Mouse (Mus musculus): Measurements from ENCODE around the gene Rheb.
"Not testable (repeated sequence)": the region's sequence is repeated elsewhere in the genome, so short reads cannot be mapped to it uniquely, and the experiment has no call there.

Rheb gene

DNA sequence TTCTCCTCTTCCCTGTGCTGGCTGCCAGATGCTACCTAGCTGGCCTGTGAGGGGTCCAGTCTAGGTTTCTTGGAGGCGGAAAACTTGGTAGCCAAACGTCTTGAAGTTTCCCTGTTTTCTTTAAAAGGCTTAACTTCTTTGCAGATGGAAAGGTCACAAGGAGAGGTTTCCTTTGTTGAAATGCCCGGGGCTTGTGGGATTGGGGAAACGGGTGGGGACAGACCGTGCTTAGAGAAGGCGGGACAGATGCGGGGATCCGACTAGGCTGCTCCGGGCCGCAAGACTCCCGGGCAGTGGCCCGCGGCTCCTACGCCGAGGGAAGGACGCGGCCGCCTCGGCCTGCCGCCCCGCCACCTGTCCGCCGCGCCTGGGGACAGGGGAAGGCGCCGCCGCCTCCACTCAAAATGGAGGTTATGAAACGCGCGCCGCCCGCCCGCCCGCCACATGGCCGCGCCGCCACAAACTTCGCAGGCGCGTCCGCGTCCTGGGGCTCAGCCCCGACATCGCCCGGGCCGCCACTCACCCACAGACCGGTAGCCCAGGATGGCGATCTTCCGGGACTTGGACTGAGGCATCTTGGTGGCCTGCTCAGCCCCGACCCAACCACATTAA is 656 bp downstream of the Rheb start:
- peak; percentile 24 to 39 for DNase-seq (ENCODE audit: low spot score in 2 of 2)

GRCm38 (mm10) chr5:24840975-24841431 is 1.4 kb downstream of the Rheb start:
- DNase-seq (ENCODE audit: low spot score in 2 of 2) = no peak

DNA sequence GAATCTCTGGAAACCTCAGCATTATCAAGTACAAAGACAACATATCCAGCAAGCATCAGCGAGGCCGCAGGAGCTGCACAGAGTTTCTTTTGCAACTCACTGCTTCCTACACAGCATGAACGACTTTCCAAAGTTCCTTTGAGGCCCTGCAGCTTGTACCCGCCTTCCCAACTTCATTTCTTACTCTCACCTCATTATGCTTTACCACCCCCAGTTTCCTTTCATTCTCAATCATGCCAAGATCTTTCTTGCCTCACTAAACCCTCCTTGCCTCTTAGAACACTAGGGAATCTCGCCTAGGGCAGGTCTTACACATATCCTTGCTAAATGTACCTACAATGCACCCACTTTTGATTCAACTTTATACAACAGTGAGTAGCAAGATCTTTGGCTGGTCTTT is 7.9 kb downstream of the Rheb start:
- no peak for DNase-seq (ENCODE audit: low spot score in 2 of 2)

- no peak for DNase-seq (ENCODE audit: low spot score in 2 of 2)
Observed at GRCm38 (mm10) chr5:24831912-24832311, 10.5 kb downstream of the Rheb start.

- no peak for DNase-seq (ENCODE audit: low spot score in 2 of 2)
Observed at GRCm38 (mm10) chr5:24828446-24828845, 14.0 kb downstream of the Rheb start.

GRCm38 (mm10) chr5:24827173-24827572 is 15.3 kb downstream of the Rheb start:
- DNase-seq (ENCODE audit: low spot score in 2 of 2) = no peak

DNA sequence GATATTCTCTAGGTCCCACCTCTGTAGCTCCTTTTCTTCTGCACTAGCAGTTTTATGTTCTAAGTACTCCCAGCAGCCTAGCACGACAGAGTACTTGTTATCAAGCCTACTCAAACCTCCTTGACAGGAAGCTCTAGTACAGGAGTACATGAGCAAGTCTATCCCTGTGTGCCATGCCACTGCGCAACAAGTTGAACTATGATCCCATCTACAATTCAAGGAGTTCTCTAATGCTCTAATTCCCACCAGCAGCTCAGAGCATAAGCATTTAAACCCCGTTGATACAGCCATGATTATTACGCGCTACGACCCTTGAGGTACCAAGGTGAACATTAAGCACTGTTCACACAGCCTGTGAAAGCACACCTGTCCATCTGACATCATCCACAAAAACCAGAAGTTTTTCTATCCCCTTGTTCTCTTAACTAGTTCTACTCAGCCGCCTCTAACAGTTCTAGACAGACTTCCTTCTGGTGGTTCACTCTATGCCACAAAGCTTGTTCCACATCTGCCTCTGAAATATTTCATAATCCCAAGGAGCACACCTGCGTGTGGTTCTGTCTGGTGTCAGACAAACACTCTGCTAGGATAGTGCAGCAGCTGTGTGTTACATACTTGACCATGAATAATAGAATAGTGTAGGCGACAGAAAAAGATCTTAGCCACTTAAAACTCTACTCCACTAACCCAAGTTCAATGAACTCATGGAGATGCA is 16.2 kb downstream of the Rheb start:
- DNase-seq (ENCODE audit: low spot score in 2 of 2) = no peak

- no peak for DNase-seq (ENCODE audit: low spot score in 2 of 2)
Observed at GRCm38 (mm10) chr5:24825365-24826055, 16.9 kb downstream of the Rheb start.

GRCm38 (mm10) chr5:24823864-24824405 is 18.5 kb downstream of the Rheb start:
- DNase-seq (ENCODE audit: low spot score in 2 of 2) = no peak

DNA sequence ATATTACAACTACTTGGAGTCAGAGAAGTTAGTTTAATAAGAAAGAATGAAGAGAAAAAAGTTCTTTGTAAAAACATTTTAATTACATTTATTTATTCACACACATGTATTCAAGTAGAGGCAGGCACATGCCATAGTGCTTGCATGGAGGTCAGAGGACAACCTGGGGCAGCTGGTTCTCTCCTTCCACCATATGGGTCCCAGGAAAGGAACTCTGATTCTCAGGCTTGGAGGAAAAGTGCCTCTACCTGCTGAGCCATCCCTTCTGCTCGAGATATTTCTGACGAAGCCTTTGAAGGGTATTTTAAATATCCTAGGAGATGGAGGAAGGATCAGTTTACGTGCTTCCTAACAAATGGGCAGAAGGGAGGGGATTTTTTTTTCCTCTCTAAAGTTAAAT is 19.6 kb downstream of the Rheb start:
- no peak for DNase-seq (ENCODE audit: low spot score in 2 of 2)

DNA sequence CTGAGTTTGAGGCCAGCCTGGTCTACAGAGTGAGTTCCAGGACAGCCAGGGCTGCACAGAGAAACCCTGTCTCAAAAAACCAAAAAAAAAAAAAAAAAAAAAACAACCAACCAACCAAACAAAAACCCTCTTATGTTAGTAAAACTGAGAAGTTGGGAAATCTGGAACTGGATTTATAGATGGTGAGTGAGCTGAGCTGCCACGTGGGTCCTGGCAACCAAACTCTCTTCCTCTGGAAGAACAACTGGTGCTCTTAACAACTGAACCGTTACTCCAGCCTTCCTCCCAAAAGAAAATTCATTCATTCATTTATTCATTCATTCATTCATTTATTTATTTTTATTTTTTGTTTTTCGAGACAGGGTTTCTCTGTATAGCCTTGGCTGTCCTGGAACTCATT is 20.2 kb downstream of the Rheb start:
- DNase-seq (ENCODE audit: low spot score in 2 of 2) = not testable (repeated sequence)

DNA sequence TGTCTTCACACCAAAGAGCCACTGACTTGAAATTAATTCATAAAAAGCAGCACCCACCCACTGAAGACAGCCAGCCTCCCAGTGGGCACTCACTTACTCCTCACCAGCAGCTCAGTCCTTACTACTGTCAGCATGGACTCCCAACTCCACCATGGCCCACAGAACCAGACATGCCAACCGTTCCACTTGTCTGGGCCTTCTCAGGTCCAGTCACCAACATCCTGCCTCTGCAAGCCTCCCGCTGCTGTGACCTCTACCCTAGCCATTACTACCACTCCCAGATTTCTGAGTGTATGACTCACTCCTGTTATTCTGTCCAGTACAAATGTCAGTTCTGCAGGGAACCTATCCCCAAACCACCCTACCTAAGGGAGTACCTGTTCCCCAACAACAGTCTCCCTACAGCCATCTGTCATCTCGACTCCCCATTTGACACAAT is 21.0 kb downstream of the Rheb start:
- no peak for DNase-seq (ENCODE audit: low spot score in 2 of 2)

DNA sequence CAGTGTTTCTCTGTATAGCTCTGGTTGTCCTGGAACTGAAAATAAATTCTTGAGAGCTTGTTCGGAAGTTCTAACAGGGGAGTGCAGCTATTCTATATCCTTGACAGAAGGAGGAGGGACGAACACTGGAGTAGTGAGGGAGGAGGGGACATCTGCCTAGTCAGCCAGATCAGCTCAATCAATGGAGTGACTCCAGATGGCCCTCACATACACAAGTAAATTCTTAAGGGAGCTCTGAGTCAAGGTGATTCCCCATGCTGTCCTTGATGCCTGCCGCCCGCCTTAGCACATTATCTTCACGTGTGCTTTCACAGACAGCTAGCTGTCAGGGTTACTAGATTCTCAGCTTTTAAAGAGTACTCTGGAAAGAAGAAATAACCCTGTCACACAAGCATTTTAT is 21.8 kb downstream of the Rheb start:
- DNase-seq (ENCODE audit: low spot score in 2 of 2) = no peak

GRCm38 (mm10) chr5:24817191-24817590 is 25.2 kb downstream of the Rheb start:
- no peak for DNase-seq (ENCODE audit: low spot score in 2 of 2)

DNA sequence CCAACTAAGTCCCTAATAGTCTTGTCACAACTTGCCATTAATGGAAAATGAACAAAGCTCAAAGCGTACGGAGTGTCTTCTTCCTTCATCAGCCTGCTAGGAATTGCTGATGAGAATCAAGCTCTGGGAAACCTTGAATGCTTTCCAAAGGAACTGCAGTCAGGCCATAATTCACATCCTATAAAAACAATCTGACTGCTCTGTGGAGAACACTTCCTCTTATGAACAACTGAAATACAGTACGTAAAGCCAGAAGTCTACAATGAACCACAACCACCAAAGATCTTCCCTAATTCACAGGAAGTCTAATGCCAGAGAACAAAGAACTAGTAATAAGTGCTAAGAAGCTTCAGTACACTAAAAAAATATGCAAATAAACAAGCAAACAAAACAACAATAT is 28.5 kb downstream of the Rheb start:
- peak in 1 of 2 experiments; percentile 19 for DNase-seq (ENCODE audit: low spot score in 2 of 2)

- no peak for DNase-seq (ENCODE audit: low spot score in 2 of 2)
Observed at GRCm38 (mm10) chr5:24813005-24813404, 29.4 kb downstream of the Rheb start.

DNA sequence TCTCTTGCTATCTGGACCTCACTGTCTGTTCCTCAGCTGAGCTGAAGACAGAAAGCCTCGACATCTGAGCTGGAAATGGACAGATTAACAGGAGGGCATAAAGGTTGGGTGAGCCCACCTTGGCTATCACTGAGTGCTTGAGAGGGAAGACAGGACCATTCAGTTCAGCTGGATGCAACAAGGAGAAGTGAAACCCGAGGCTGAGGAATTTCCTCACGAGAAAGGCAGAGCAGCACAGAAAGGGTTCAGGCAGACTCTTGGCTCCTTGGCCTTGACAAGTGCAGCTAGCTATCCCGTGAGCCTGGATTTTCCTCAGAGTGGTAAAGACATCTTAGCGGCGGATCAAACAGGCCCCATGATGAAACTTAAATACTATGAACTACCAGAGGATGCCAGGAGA is 37.2 kb downstream of the Rheb start:
- no peak for DNase-seq (ENCODE audit: low spot score in 2 of 2)

DNA sequence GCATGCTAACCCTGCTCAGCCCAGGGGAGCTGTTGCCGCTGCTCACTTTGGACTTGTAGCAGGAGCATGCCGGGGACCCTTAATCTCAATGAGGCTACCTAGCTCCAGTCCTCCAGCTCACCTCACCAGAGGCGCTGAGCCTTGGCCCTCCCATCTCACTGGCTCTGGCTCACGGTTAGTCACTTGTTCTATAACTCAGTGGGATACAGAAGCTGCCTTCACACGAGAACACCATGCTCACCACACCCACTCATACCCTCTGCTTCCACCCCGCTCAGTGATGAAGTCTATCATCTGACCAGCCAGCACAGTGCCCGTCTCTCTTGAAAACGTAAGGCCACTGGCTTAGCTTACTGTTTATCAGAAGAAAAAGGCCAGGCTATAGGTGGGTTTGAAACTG is 37.8 kb downstream of the Rheb start:
- DNase-seq (ENCODE audit: low spot score in 2 of 2) = no peak

GRCm38 (mm10) chr5:24801841-24802624 is 40.4 kb downstream of the Rheb start:
- no peak for DNase-seq (ENCODE audit: low spot score in 2 of 2)

- no peak for DNase-seq (ENCODE audit: low spot score in 2 of 2)
Observed at GRCm38 (mm10) chr5:24800416-24800815, 42.0 kb downstream of the Rheb start.

GRCm38 (mm10) chr5:24798639-24799038 is 43.8 kb downstream of the Rheb start:
- DNase-seq (ENCODE audit: low spot score in 2 of 2) = no peak

GRCm38 (mm10) chr5:24797858-24798257 is 44.6 kb downstream of the Rheb start:
- no peak for DNase-seq (ENCODE audit: low spot score in 2 of 2)

All from heart, adult 9 months (tissue).